8 mouse cellular contexts compared by ENCODE assay signal in the genomic region with DNA sequence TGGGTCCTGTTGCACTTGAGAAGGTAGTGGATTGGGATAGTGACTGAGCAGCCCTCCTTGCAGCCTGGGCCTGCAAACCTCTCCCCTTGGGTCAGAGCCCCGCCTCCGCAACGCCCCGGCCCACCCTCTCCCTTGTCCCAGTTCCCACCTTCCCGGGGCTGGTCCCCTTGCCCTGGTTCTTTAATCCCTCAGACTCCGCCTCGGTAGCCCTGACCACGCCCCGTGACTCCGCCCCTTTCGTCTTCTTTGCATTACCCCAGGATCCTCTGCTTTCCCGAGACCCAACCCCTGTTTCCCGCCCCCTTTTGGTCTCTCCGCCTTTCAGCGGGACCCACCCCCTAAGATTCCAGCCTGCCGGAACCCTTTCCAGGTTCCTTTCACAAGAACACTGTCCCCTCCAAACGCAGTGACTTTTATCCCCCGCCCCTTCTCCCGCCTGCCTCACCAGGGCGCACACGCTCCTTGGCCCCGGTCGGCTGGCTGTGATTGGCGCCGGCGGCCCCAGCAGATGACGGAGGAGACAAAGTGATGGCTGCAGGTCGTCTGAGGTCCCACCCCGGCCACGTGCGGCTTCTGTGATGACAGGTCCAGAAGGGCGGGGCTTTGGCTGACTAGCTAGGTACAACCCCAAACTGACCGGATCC. TPM values are rescaled to one million over a fixed set of nuclear protein-coding genes. Genes with fewer than 3 reads are reported as not detected.
DNase-seq lines count a peak whose midpoint lies in the region; ATAC-seq lines count a peak whose summit lies in the region.

Gene Fam214b, minus strand, starts transcription at position 562 of the 644 bp plus-strand sequence.

- H3K9me3 ChIP-seq in heart, embryonic 13.5 days = no peaks in the 10 kb centered on the region
- no peaks in the 10 kb centered on the region for H3K9me3 ChIP-seq in liver, embryonic 12.5 days (replicated peaks)
- H3K9me3 ChIP-seq in stomach, embryonic 15.5 days = no peaks in the 10 kb centered on the region

- peak; percentile 91 for DNase-seq in CD4-positive, CD25-positive, alpha-beta regulatory T cell, adult 2 months (ENCODE audit: low read depth, low spot score)
- DNase-seq in fat pad, adult 2 months (ENCODE audit: extremely low read depth, low read depth, low spot score) = peak; percentile 73
- DNase-seq in kidney, postnatal 10 days = peak; percentile 100
- DNase-seq in natural killer cell, adult 2 months (ENCODE audit: low spot score in 2 of 2) = peak; percentile 94 to 95

- peak within 1 kb of the TSS; percentile 74 for H3K4me2 ChIP-seq in heart, embryonic 13.5 days
- peak within 1 kb of the TSS; percentile 83 for H3K4me2 ChIP-seq in liver, embryonic 12.5 days
- H3K4me2 ChIP-seq in stomach, embryonic 15.5 days = peak within 1 kb of the TSS; percentile 76

- H3K27me3 ChIP-seq in heart, embryonic 13.5 days (replicated peaks) = no peaks in the 10 kb centered on the region
- no peaks in the 10 kb centered on the region for H3K27me3 ChIP-seq in liver, embryonic 12.5 days (replicated peaks)
- H3K27me3 ChIP-seq in stomach, embryonic 15.5 days (replicated peaks) = no peaks in the 10 kb centered on the region

- WGBS in heart, embryonic 13.5 days = under 1% methylated on average over 33 of the region's 33 CpGs
- under 1% methylated on average over 33 of the region's 33 CpGs for WGBS in liver, embryonic 12.5 days (ENCODE audit: insufficient replicate concordance)
- under 1% methylated on average over 33 of the region's 33 CpGs for whole genome bisulfite sequencing in stomach, embryonic 15.5 days

- peak within 1 kb of the TSS; percentile 97 for H3K27ac ChIP-seq in brown adipose tissue, adult 24 weeks (replicated peaks; ENCODE audit: low read depth, low read length)
- H3K27ac ChIP-seq in heart, embryonic 13.5 days (replicated peaks) = peak within 1 kb of the TSS; percentile 83
- H3K27ac ChIP-seq in liver, embryonic 12.5 days = 0 out of 2 replicates have a peak within 1 kb of the TSS, but pooled peaks have one; percentile 47
- peak within 1 kb of the TSS; percentile 87 for H3K27ac ChIP-seq in stomach, embryonic 15.5 days

- peak; percentile 93 for ATAC-seq in heart, embryonic 13.5 days (ENCODE audit: extremely low read depth, insufficient number of reproducible peaks, low FRiP score, low TSS enrichment)
- peak; percentile 88 for ATAC-seq in liver, embryonic 12.5 days
- ATAC-seq in stomach, embryonic 15.5 days (ENCODE audit: insufficient read depth, low FRiP score, low read depth) = peak; percentile 88

- peaks cover 10% of the 10 kb centered on the region for H3K4me1 ChIP-seq in brown adipose tissue, adult 24 weeks (ENCODE audit: control insufficient read depth, insufficient read depth, insufficient read length, low read length)
- H3K4me1 ChIP-seq in heart, embryonic 13.5 days = peaks cover 37% of the 10 kb centered on the region
- H3K4me1 ChIP-seq in liver, embryonic 12.5 days = peaks cover 40% of the 10 kb centered on the region
- H3K4me1 ChIP-seq in stomach, embryonic 15.5 days = peaks cover 20% of the 10 kb centered on the region

- no peaks in the 10 kb centered on the region for H3K36me3 ChIP-seq in heart, embryonic 13.5 days
- no peaks in the 10 kb centered on the region for H3K36me3 ChIP-seq in liver, embryonic 12.5 days
- H3K36me3 ChIP-seq in stomach, embryonic 15.5 days = no peaks in the 10 kb centered on the region; the same call in 1 of the 2 replicates

- H3K4me3 ChIP-seq in brown adipose tissue, adult 24 weeks (ENCODE audit: insufficient read depth, low read depth, low read length) = peak within 1 kb of the TSS; percentile 60
- H3K4me3 ChIP-seq in heart, embryonic 13.5 days = peak within 1 kb of the TSS; percentile 66
- H3K4me3 ChIP-seq in liver, embryonic 12.5 days = peak within 1 kb of the TSS; percentile 60
- peak within 1 kb of the TSS; percentile 55 for H3K4me3 ChIP-seq in stomach, embryonic 15.5 days (replicated peaks)

- peak within 1 kb of the TSS; percentile 81 for H3K9ac ChIP-seq in heart, embryonic 13.5 days
- H3K9ac ChIP-seq in liver, embryonic 12.5 days = peak within 1 kb of the TSS; percentile 62
- no peak within 1 kb of the TSS for H3K9ac ChIP-seq in stomach, embryonic 15.5 days

RNA-seq across cellular contexts. Expression of gene Fam214b, which starts in this region (rescaled TPM):
- polyA plus RNA-seq in brown adipose tissue, adult 24 weeks (2012; ENCODE audit: insufficient read depth, insufficient read length, missing spikeins) = 10.0 and 21.9 TPM in 2 replicates
- polyA plus RNA-seq in heart, embryonic 13.5 days (2015; fragmentation: Nextera tagmentation; extraction: Ambion mirVana) = 14.8 and 15.5 TPM in 2 replicates
- 28.9 and 32.2 TPM in 2 replicates for polyA plus RNA-seq in liver, embryonic 12.5 days (2016; fragmentation: Nextera tagmentation; extraction: Ambion mirVana)
- polyA plus RNA-seq in stomach, embryonic 15.5 days (2015; fragmentation: Nextera tagmentation; extraction: Ambion mirVana) = 11.9 and 13.2 TPM in 2 replicates

Comparison
In these comparisons a context has a peak if more than half of its experiments do, and no peak if none do; other contexts are left out.
1. Peak in every context shown above with its lines: DNase-seq, ATAC-seq, H3K4me3 ChIP-seq and H3K27ac ChIP-seq.
2. H3K27ac ChIP-seq: peak in every context shown above with its lines; median percentile 97 in brown adipose tissue, adult 24 weeks; 87 in stomach, embryonic 15.5 days; 83 in heart, embryonic 13.5 days; 47 in liver, embryonic 12.5 days.